Mouse (Mus musculus) embryo, embryonic 9.5 days (tissue): ENCODE measurements at regions not wholly inside any gene's neighbourhood (a gene's known extent, or its start where the extent isn't known, plus 50 kb on each side); places are given as distances from the start of the nearest gene placed in this dataset.

Source experiments
- DNase-seq: peaks from one replicate; pipeline ENCODE4 v3.0.0-alpha.2; 2017; ENCODE audit errors: extremely low spot score

GRCm38 (mm10) chr16:75487915-75488314, 97.9 kb downstream of the Lipi start:
- no peak for DNase-seq

GRCm38 (mm10) chr16:75483878-75484277, 102.0 kb downstream of the Lipi start:
- no peak for DNase-seq

GRCm38 (mm10) chr16:75465420-75465975, 120.4 kb downstream of the Lipi start:
- no peak for DNase-seq

GRCm38 (mm10) chr16:75462136-75462535, 123.7 kb downstream of the Lipi start:
- no peak for DNase-seq

GRCm38 (mm10) chr16:75446901-75447514, 138.9 kb downstream of the Lipi start:
- peak; percentile 32 for DNase-seq

- no peak for DNase-seq
Observed at GRCm38 (mm10) chr16:75439296-75439695, 146.6 kb downstream of the Lipi start.

GRCm38 (mm10) chr16:75433227-75433626, 152.6 kb downstream of the Lipi start:
- no peak for DNase-seq

- no peak for DNase-seq
Observed at GRCm38 (mm10) chr16:75384526-75385222, 201.2 kb downstream of the Lipi start.

- no peak for DNase-seq
Observed at GRCm38 (mm10) chr16:75381191-75381590, 204.7 kb downstream of the Lipi start.

- DNase-seq = no peak
Observed at GRCm38 (mm10) chr16:75369700-75370099, 216.2 kb downstream of the Lipi start.

GRCm38 (mm10) chr16:75366727-75367126, 219.1 kb downstream of the Lipi start:
- DNase-seq = no peak

- DNase-seq = no peak
Observed at GRCm38 (mm10) chr16:75365361-75365994, 220.4 kb downstream of the Lipi start.

GRCm38 (mm10) chr16:75362095-75362494, 223.8 kb downstream of the Lipi start:
- no peak for DNase-seq

GRCm38 (mm10) chr16:75360791-75361190, 225.1 kb downstream of the Lipi start:
- no peak for DNase-seq

GRCm38 (mm10) chr16:75353394-75353793, 232.5 kb downstream of the Lipi start:
- DNase-seq = no peak

GRCm38 (mm10) chr16:75344201-75344927, 241.5 kb downstream of the Lipi start:
- DNase-seq = no peak

GRCm38 (mm10) chr16:75343028-75343901, 242.6 kb downstream of the Lipi start:
- DNase-seq = peak; percentile 19

GRCm38 (mm10) chr16:75334228-75334627, 251.6 kb downstream of the Lipi start:
- DNase-seq = no peak

- no peak for DNase-seq
Observed at GRCm38 (mm10) chr16:75333750-75334149, 252.1 kb downstream of the Lipi start.

- no peak for DNase-seq
Observed at GRCm38 (mm10) chr16:75332853-75333252, 253.0 kb downstream of the Lipi start.

- DNase-seq = peak; percentile 10
Observed at GRCm38 (mm10) chr16:75325296-75325695, 260.6 kb downstream of the Lipi start.
